Mouse (Mus musculus): Measurements from ENCODE around the gene Olfr1243. TPM values are rescaled to one million over a fixed set of nuclear protein-coding genes. Genes with fewer than 3 reads are reported as not detected.
"Not testable (repeated sequence)": the region's sequence is repeated elsewhere in the genome, so short reads cannot be mapped to it uniquely, and the experiment has no call there.

Gene Olfr1243
- polyA plus RNA-seq (2015; fragmentation: Nextera tagmentation; extraction: Ambion mirVana) = not detected in 2 replicates

GRCm38 (mm10) chr2:89531387-89531786 lies at the start of gene Olfr1243:
Gene Olfr1243, minus strand, starts transcription at chr2:89531487.
- H3K9ac ChIP-seq = no peak within 1 kb of the TSS
- no peaks in the 10 kb centered on the region for H3K36me3 ChIP-seq (ENCODE audit: poor library complexity, severe bottlenecking)
- H3K9me3 ChIP-seq (replicated peaks) = no peaks in the 10 kb centered on the region
- no peaks in the 10 kb centered on the region for H3K27me3 ChIP-seq
- no peak within 1 kb of the TSS for H3K27ac ChIP-seq
- no peak within 1 kb of the TSS for H3K4me3 ChIP-seq
- ATAC-seq = no peak
- WGBS = 90% methylated on average over 1 of the region's 1 CpGs
- H3K4me1 ChIP-seq = no peaks in the 10 kb centered on the region
- no peak within 1 kb of the TSS for H3K4me2 ChIP-seq

DNA sequence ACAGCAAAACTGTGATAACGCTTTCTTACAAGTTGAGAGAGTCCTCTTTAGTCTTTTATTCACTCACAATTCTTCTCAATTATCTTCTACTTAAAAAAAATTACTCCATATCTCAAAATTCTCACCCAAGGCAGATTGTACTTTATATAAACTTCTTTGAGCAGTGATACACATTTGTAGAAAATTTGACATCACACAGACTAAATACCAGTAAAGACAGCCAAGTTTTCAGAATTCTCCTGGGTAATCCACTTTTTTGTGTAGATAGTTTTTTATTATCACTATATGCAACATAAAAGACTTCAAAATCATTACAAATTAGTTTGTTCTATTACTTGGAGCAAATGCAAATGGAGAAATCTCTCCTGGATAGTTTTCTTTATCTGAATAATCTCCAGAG lies 47.1 kb upstream of the Olfr1243 start, which contains the start of gene Olfr1245:
Olfr1245 (minus strand) TSS at position 101 of the 400 bp plus-strand sequence.
- H3K27me3 ChIP-seq = no peaks in the 10 kb centered on the region
- no peak within 1 kb of the TSS for H3K27ac ChIP-seq
- ATAC-seq = no peak
- no peak within 1 kb of the TSS for H3K4me3 ChIP-seq
- H3K36me3 ChIP-seq (ENCODE audit: poor library complexity, severe bottlenecking) = no peaks in the 10 kb centered on the region
- no peak within 1 kb of the TSS for H3K4me2 ChIP-seq
- H3K9ac ChIP-seq = no peak within 1 kb of the TSS
- no peaks in the 10 kb centered on the region for H3K4me1 ChIP-seq
- WGBS = 89% methylated on average over 1 of the region's 1 CpGs
- H3K9me3 ChIP-seq (replicated peaks) = no peaks in the 10 kb centered on the region

DNA sequence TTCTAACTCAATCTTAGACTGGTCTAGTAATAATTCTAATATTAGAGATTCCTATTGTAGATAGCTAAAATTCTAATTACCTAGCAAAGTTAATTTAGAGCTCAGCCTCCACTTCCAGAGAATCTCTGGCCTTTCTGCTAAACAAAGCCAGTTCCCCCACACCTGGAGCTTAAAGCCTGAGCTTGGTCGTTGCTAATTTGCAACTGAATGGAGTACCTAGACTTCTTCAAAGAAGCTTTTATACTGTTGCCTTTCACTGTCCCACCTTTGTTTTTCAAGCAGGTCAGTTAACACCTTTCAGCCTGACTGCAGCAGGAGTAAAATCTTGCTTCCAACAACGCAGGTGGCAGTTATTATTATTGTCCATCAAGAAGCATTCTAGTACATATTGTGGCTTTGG lies 31.4 kb upstream of the Olfr1243 start:
- H3K27ac ChIP-seq; H3K4me1 ChIP-seq; H3K4me2 ChIP-seq; ATAC-seq; H3K4me3 ChIP-seq; H3K9me3 ChIP-seq (replicated peaks); H3K9ac ChIP-seq; H3K36me3 ChIP-seq (ENCODE audit: poor library complexity, severe bottlenecking); H3K27me3 ChIP-seq: not testable (repeated sequence)
- WGBS = 51% methylated on average over 2 of the region's 2 CpGs

- ATAC-seq = no peak
- H3K36me3 ChIP-seq (ENCODE audit: poor library complexity, severe bottlenecking) = no peaks in the 10 kb centered on the region
These were observed 13.2 kb upstream of the Olfr1243 start for GRCm38 (mm10) chr2:89544516-89544915.

DNA sequence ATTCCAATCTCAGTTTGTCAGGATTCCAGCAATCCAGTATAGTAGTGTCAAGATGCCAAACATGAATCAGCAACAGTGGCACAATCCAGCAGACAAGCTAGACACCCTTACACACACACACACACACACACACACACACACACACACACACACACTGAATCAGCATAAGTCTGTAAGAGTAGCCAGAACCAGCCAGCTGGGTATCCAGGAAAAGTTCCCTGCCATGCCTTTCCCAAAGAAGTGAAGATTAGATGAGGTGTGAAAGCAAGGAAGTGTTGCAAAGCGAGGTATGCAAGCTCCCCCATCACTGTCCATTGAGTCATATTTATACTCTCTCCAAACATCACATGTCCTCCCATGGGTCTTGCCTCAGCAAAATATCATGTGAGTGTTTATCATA lies 8.6 kb upstream of the Olfr1243 start:
- Histone ChIP-seq H3K9ac (no peak overlapping the region), H3K4me2 (no peak overlapping the region), H3K27ac (no peak overlapping the region), H3K9me3 (replicated peaks) (no peaks in the 10 kb centered on the region), H3K4me3 (no peak overlapping the region), H3K27me3 (no peaks in the 10 kb centered on the region), H3K36me3 (ENCODE audit: poor library complexity, severe bottlenecking) (no peaks in the 10 kb centered on the region), H3K4me1 (no peaks in the 10 kb centered on the region)
- WGBS = 80% methylated on average over 1 of the region's 1 CpGs
- ATAC-seq = no peak

More at GRCm38 (mm10) chr2:89544516-89544915, 13.2 kb upstream of the Olfr1243 start:
- Histone ChIP-seq H3K9ac (no peak overlapping the region), H3K4me1 (no peaks in the 10 kb centered on the region), H3K27me3 (no peaks in the 10 kb centered on the region), H3K4me3 (no peak overlapping the region), H3K4me2 (no peak overlapping the region), H3K27ac (no peak overlapping the region), H3K9me3 (replicated peaks) (no peaks in the 10 kb centered on the region)
- 59% methylated on average over 2 of the region's 2 CpGs for WGBS

- Histone ChIP-seq H3K36me3 (ENCODE audit: poor library complexity, severe bottlenecking) (no peaks in the 10 kb centered on the region), H3K4me1 (no peaks in the 10 kb centered on the region), H3K9me3 (replicated peaks) (no peaks in the 10 kb centered on the region), H3K4me3 (no peak within 1 kb of the TSS), H3K27me3 (no peaks in the 10 kb centered on the region), H3K9ac (no peak within 1 kb of the TSS), H3K4me2 (no peak within 1 kb of the TSS), H3K27ac (no peak within 1 kb of the TSS)
- ATAC-seq = no peak
- 91% methylated on average over 1 of the region's 1 CpGs for WGBS
These were observed 33.1 kb downstream of the Olfr1243 start, which contains the start of gene Olfr1242 for GRCm38 (mm10) chr2:89498235-89498634. Gene Olfr1242, minus strand, starts transcription at chr2:89498335.

GRCm38 (mm10) chr2:89487026-89487425 lies 44.3 kb downstream of the Olfr1243 start, which contains the start of gene Olfr1241:
Gene Olfr1241, minus strand, starts transcription at chr2:89487126.
- no peaks in the 10 kb centered on the region for H3K9me3 ChIP-seq (replicated peaks)
- H3K4me3 ChIP-seq = no peak within 1 kb of the TSS
- no peak for ATAC-seq
- H3K27me3 ChIP-seq = no peaks in the 10 kb centered on the region
- no peaks in the 10 kb centered on the region for H3K4me1 ChIP-seq
- no peak within 1 kb of the TSS for H3K4me2 ChIP-seq
- H3K27ac ChIP-seq = no peak within 1 kb of the TSS
- H3K36me3 ChIP-seq (ENCODE audit: poor library complexity, severe bottlenecking) = no peaks in the 10 kb centered on the region
- H3K9ac ChIP-seq = no peak within 1 kb of the TSS

Other genes starting within 250 kb of the Olfr1243 start
- not detected in 2 replicates for gene Olfr1229, start 243.5 kb downstream of the Olfr1243 start, polyA plus RNA-seq (2015; fragmentation: Nextera tagmentation; extraction: Ambion mirVana)
- not detected in 2 replicates for gene Olfr1230, start 234.2 kb downstream of the Olfr1243 start, polyA plus RNA-seq (2015; fragmentation: Nextera tagmentation; extraction: Ambion mirVana)
- not detected in 2 replicates for gene Olfr1231, start 224.4 kb downstream of the Olfr1243 start, polyA plus RNA-seq (2015; fragmentation: Nextera tagmentation; extraction: Ambion mirVana)
- not detected in 2 replicates for gene Olfr1232, start 201.8 kb downstream of the Olfr1243 start, polyA plus RNA-seq (2015; fragmentation: Nextera tagmentation; extraction: Ambion mirVana)
- gene Olfr1233, start 189.1 kb downstream of the Olfr1243 start, polyA plus RNA-seq (2015; fragmentation: Nextera tagmentation; extraction: Ambion mirVana) = not detected in 2 replicates
- not detected in 2 replicates for gene Olfr1234, start 166.6 kb downstream of the Olfr1243 start, polyA plus RNA-seq (2015; fragmentation: Nextera tagmentation; extraction: Ambion mirVana)
- not detected in 2 replicates for gene Olfr1238, start 121.8 kb downstream of the Olfr1243 start, polyA plus RNA-seq (2015; fragmentation: Nextera tagmentation; extraction: Ambion mirVana)
- not detected in 2 replicates for gene Olfr1239, start 111.1 kb downstream of the Olfr1243 start, polyA plus RNA-seq (2015; fragmentation: Nextera tagmentation; extraction: Ambion mirVana)
- not detected in 2 replicates for gene Olfr1240, start 88.5 kb downstream of the Olfr1243 start, polyA plus RNA-seq (2015; fragmentation: Nextera tagmentation; extraction: Ambion mirVana)
- not detected in 2 replicates for gene Olfr1241, start 44.4 kb downstream of the Olfr1243 start, polyA plus RNA-seq (2015; fragmentation: Nextera tagmentation; extraction: Ambion mirVana)
- not detected in 2 replicates for gene Olfr1242, start 33.2 kb downstream of the Olfr1243 start, polyA plus RNA-seq (2015; fragmentation: Nextera tagmentation; extraction: Ambion mirVana)
- gene Olfr1245, start 47.0 kb upstream of the Olfr1243 start, polyA plus RNA-seq (2015; fragmentation: Nextera tagmentation; extraction: Ambion mirVana) = not detected in 2 replicates
- not detected in 2 replicates for gene Olfr1246, start 61.7 kb upstream of the Olfr1243 start, polyA plus RNA-seq (2015; fragmentation: Nextera tagmentation; extraction: Ambion mirVana)
- not detected in 2 replicates for gene Olfr1247, start 82.6 kb upstream of the Olfr1243 start, polyA plus RNA-seq (2015; fragmentation: Nextera tagmentation; extraction: Ambion mirVana)
- not detected in 2 replicates for gene Olfr1248, start 86.8 kb upstream of the Olfr1243 start, polyA plus RNA-seq (2015; fragmentation: Nextera tagmentation; extraction: Ambion mirVana)
- not detected in 2 replicates for gene Olfr1249, start 103.5 kb upstream of the Olfr1243 start, polyA plus RNA-seq (2015; fragmentation: Nextera tagmentation; extraction: Ambion mirVana)
- gene Olfr1250, start 130.0 kb upstream of the Olfr1243 start, polyA plus RNA-seq (2015; fragmentation: Nextera tagmentation; extraction: Ambion mirVana) = not detected in 2 replicates
- not detected in 2 replicates for gene Olfr1251, start 140.4 kb upstream of the Olfr1243 start, polyA plus RNA-seq (2015; fragmentation: Nextera tagmentation; extraction: Ambion mirVana)
- gene Olfr1252, start 193.5 kb upstream of the Olfr1243 start, polyA plus RNA-seq (2015; fragmentation: Nextera tagmentation; extraction: Ambion mirVana) = not detected in 2 replicates
- not detected in 2 replicates for gene Olfr1253, start 225.6 kb upstream of the Olfr1243 start, polyA plus RNA-seq (2015; fragmentation: Nextera tagmentation; extraction: Ambion mirVana)